Mouse (Mus musculus) erythroid progenitor cell, adult 5-6 weeks (primary cell): ENCODE data around the gene Slc25a26. TPM values are rescaled to one million over a fixed set of nuclear protein-coding genes. Genes with fewer than 3 reads are reported as not detected.

ENCODE experiments used
- ATAC-seq: replicated peaks from 2 replicates; pipeline ENCODE4 v1.8.0; 2016; ENCODE audit warnings: moderate number of reproducible peaks, mild to moderate bottlenecking, moderate TSS enrichment, inconsistent platforms; ENCODE audit not compliant: poor library complexity, low FRiP score, severe bottlenecking
- total RNA-seq, 2 experiments: library from RNA; stranded (forward) in 1 of 2; stranded (reverse) in 1 of 2; fragments of 150-400 nt in 1 of 2; fragments of 186-747, 209-891 nt in 1 of 2; gene quantifications; 2 replicates each; pipeline versions ENCODE4 v1.2.3 to v1.2.4; 2015 to 2017; ENCODE audit warnings: low replicate concordance in 2 of 2

The Slc25a26 gene
- total RNA-seq, 2 experiments from 2014 or later, result 1.7 TPM; not detected in 1

DNA sequence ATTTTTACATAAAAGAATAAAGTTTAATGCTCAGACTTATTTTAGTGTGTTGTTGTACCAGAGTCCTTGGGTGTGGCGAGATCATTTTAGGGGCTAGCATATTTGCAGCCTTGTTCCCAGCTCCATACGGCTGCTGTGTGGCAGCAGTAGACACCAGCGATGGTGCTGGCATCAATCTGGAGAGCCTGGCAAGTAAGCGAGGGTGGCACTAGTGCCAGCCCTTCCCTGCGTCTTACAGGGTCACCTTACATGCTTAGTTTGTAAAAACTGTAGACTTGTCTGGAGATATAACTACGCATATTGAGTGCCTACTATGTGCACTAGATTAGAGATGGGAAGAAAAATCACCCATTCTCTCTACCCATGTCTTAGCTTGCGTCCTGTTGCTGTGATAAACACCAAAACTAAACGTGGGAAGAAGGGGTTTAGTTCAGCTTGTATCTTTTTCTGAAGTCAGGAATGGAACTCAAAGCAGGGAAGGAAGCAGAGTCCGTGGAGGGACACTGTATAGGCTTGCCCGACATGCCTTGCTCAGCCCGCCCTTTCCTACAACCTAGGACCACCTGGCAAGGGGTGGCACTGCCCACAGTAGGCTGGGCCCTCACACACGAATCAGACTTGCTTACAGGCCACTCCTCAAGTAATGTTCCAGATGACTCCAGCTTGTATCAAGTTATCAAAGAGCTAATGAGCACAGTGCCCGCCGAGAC, 96.1 kb downstream of the Slc25a26 start:
- ATAC-seq, result no peak

DNA sequence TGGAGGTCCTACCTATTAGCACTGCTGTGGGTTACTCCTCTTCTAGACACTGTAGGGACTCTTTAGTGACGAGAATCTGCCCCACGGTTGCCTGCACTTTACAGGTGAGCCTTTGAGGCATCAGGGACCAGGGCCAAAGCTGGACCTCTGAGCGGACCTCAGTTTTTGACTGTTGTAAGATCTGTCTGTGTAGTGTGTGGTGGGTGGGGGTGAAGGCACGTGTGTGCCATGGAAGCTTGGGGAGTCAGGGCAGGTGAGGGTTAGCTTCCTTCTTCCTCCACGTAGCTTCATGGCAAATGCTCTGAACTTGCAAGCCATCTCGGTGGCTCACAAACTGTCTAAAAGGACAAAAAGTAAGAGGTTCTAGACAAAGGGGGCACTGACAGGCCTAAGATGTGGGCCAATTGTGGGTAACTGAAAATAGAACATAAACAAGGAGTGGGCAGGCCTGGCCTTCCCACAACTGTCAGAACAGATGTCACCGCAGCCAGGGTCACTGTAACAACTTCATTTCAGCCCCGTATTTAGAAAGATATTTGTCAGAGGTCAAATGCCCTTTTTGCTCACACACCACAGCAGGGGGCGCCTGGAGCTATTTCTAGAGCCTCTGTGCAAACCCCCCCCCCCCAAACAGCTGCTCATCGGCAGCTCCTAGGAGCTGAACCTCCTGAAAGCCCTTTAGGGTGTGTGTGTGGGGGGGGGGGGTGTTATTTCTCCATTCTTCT, 96.8 kb downstream of the Slc25a26 start:
- no peak for ATAC-seq

DNA sequence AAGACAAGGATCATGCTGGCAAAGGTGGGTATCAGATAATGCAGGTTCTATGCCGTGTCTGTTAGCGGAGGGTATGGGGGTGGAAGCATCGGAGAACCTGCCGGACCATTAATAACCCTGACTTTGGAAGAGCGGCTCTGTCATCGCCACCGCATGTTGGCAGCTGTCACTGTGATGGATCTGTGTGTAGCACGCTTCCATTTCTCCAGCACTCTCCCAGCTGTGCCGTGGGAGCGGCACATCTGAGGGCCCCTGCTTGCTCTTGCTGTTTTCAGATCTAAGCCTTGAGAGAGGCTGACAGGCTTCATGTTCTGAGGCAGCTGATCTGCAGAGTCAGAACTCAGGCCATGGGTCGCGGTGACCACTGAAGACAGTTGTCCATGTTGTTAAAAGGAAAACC, 98.3 kb downstream of the Slc25a26 start:
- ATAC-seq, result no peak

DNA sequence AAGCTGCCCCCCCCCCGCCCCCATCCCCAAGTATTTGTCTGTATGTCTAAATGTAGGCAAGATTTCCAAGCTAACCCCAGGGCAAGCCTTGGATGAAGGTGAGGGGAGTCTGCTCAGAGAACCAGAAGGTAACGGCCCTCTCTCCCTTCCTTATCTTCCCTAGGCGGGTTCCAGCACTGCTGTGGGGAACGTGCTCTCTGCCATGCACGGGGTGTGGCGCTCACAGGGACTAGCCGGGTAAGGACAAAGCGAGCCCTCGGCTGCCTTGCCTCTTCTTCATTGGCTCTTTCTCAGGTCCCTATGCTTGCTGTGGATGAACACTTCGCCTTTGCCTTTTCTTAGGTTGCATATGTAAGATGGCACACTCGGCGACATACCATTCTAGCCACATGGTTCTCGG, 98.9 kb downstream of the Slc25a26 start:
- no peak for ATAC-seq

DNA sequence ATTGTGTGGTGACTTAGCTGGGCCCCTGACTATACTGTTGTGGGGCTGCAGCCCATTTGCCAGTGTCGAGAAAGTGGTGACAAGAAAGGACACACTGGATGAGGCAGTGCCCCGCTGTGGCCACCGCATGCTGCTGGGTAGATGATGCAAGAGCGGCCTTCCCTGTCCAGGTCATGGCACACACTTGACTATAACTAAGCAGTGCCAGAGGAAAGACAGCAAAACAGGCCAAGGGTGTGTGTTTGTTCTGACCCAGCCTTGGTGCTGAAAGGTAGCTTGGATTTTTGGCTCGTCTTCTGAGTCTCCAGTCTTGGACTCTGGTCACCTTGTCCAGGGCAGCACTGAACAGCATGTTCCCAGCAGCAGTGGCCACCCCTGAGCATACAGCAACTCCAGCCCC, 101.0 kb downstream of the Slc25a26 start:
- no peak for ATAC-seq

DNA sequence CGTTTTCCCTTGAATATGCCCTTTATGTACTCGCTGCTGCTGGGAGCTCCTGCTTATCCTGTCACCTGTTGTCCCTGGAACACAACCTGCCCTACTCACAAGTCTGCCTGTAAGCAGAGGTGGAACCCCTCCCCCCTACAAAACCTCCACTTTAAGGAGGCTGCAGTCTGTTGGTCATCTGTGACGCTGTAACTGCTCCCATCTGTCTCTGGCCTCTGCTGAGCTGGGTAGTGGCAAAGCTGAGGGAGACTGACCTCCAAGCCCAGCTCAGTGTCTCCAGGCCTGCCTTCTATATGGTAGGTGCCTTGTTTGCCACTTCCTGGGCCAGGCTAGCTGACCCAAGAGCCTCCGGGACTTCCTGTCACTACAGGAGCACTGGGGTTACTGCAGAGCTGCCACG, 101.7 kb downstream of the Slc25a26 start:
- ATAC-seq, result no peak

DNA sequence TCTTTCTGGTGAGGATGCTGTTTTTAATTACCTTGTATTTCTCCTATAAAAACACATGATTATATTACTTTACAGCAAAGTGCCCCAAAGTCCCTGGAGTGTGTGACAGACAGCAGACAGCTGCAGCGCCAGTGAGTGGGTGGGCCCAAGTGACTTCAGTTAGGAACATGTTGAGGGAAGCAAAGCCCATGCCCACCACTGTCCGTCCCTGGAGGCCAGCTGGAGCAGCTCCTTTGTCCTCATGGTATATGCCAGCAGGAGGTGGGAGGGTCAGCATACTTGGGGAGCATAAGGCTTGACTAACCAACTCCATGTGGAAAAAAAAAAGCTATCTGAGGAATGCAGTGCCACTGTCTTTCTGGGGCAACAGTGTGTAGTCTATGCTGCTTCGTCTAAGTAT, 103.9 kb downstream of the Slc25a26 start:
- no peak for ATAC-seq

DNA sequence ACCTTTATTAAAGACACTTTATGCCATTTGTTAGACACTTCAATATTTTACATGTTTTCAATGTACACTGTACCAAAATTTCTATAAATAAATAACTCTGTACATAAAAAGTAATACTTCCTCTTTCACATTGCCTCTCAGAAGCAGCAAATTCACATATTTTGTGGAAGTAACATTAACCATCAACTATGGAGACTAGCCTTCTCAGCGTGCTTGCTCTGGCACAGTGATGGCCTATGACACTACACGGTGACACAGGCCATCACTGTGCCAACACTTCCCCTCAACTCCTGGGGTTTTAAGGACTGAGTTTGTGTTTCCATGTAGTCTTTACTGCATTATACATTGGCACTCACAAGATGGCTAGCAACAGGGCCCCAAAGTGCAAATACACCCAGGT, 104.4 kb downstream of the Slc25a26 start:
- no peak for ATAC-seq

DNA sequence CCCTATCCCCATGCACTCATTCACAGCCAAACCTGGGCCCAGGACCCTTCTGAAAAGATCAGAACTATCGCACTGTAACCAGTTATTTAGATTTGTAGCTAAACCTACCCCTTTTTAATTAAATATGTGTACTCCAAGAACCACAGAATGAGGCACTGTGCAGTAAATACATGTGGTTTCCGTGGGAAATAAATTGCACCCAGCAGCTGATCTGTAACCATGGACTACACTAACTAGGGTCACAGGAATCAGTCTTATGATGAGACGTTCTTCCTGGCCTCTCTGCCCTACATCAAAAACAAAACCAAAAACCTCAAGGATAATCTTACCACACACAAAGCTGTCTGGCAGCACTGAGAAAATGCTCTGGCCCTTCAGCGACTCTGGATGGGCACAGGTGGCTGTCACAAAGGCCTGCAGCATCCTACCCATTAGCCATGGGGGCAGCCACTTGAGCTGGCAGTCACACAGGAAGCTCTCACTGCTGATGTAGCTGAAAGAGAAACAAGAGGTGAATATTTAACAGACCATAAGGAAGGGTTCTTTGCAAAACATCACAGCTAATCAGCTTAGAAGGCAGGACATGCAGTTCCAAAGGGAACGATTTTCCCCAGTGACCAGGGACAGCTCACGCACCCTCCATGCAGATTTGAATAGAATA, 113.2 kb downstream of the Slc25a26 start:
- no peak for ATAC-seq

DNA sequence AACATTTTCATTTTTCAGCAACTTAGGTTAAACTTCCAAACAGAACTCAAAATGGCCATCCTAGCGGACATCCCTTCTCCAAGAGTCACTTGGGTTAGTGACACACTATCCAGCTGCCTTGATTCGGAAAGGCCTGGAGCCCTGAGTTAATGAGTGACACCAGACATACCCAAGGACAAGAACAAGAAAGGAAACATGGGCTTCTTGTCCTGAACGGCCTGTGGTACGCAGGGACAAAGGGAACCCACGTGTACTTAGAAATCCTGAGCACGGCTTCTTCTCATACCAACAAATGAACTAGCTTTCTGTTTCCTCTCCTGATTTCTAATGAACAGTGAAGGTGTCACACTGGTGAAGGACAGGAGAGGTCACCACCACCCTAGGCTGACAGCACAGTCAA, 114.2 kb downstream of the Slc25a26 start:
- no peak for ATAC-seq

DNA sequence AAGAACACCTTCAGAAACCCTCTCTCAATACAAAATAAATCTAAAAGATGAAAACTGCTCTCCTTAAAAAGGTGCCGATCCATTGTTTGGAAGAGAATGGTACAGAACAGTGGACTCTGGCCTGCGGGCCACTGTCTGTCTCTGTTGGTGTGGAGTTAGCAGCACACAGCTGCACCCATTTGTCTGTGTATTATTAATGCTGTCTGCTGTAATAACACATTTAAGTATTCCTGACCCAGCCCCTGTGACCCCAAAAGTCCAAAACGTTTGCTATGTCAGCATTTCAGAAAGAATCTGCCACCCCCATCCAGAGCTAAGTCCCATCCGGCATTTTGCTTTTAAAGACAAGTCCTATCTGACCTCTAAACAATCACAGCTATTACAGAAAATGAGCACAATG, 115.8 kb downstream of the Slc25a26 start:
- ATAC-seq, result no peak

DNA sequence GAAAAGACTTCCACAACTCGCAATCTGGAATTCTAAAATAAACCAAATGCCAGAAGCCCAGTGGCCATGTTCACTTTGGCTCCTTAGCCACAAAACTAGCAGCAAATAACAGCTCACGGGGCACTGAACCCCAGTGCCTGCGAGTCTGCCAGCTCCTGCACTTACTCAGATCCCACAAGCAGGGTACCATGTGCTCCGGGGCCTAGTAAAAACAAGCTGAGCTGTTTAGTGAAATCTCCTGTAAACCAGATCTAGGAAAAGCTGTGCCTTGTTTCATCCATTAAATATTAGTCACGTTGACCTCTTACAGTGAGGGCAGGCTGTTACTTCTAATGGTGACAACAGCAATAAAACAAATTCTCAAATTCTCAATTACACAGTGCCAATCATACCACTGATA, 118.5 kb downstream of the Slc25a26 start:
- ATAC-seq, result no peak

DNA sequence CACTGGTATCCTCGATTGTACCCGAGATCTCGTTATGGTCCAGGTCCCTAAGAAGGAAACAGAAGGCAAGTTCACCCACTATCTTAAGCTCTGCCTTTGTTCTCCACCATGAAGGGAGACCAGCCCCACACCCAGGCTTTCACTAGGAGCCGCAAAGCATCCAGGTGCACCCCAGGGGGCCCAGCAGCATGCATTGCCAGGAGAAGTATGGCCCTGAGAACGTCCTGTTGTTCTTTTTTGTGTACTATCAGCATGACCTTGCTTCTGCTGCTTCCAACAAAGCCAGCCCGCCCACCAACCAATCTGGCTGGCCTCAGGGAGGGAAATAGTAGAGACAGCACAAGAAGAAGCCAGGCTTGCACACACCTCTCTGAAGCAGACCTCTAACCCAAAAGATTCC, 120.2 kb downstream of the Slc25a26 start:
- no peak for ATAC-seq

DNA sequence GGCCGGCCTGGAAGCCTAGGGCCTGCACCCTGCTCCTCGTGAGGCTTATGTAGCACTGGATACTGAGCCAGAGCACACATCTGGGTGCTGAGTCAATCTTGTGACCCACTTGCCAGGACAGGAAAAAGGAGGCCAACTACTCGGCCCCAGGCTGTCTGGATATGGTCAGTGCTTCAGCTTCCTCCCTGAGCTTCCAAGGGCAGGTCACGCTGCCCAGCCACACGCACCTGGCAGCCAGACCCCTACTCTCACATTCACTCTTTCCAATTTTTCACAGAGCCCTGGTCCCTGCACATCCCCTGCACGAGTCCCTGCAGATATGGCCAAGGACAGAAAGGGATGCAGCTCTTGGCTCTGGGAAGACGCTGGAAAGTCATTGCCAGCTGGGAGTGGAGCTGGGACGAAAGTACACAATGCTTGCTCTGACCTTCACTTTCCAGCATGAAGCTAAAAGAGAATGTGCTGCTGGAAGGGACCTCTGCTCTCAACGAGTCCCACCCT, 120.7 kb downstream of the Slc25a26 start:
- ATAC-seq, result no peak

DNA sequence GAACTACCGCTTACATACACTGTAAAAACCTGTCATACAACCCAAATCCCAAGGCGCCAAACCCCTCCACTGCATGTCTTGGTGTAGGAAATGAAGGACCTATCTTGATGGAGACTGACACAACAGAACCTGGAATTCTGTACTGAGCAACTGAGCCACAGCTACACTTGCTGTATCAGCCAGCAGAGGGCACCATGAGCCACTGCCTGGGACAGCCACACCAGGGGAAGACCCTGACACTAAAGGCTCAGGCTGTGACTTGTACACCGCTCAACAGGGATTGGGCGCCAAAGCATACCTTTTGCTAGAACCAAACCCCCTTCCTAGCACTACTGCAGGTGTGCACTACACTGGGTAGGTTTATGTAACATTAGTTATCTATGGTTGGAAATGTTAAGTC, 122.9 kb downstream of the Slc25a26 start:
- ATAC-seq, result peak; percentile 56; the same call in 1 of the 2 replicates

DNA sequence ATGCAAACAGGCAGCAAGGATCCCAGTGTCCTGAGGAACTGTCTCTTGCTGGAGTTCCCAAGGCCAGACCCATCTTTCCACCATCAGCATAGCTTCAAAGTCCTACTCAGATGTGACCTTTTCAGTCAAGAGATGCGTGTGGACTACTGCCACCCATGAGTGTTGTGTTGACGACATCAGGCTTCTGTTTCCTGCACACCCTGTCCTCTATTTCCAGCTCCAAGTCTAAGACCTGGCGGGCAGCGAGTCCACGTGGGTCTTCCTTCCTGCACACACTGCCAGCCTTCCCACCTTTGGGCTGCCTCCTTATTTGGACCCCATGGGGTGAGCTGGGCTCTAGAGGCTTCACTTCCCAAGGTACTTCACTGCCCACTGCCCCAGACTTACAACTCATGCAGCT, 124.4 kb downstream of the Slc25a26 start:
- no peak for ATAC-seq

DNA sequence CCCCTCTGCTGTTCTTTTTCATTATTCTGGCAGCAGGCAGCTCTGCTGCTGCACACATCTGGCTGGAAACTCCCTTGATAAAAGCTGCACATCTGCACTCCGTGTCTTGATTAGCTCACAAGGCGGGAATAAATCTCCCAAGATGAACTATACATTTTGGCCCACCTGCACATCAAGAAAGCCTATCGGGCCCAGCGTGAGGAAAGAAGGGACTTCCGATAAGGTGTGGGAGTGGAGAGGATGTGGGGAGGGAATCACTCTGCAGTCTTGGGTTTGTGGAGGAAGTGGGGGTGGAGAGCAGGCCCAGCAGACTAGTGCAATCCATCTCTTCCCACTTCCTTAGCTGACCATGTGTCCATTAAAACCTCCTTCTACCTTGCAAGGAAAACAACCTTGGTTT, 125.8 kb downstream of the Slc25a26 start:
- ATAC-seq, result no peak

DNA sequence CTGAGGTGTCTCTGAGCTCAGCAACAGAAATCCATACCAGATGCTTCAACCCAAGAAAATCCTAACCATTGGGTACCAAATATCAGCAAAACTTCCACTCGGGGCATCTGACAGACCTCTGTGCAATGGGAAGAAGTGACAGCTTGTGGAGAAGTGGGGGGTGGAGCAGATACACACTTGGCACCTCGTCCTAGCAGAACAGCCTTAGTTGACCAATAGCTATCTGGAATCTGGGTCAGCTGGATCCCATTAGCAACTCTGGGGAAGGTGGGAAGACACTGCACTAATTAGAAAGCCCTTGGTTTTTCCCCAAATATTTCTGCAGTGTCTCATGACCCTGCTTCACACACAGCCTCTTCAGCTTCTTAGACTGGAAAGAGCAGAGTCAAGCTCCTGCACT, 126.7 kb downstream of the Slc25a26 start:
- no peak for ATAC-seq

DNA sequence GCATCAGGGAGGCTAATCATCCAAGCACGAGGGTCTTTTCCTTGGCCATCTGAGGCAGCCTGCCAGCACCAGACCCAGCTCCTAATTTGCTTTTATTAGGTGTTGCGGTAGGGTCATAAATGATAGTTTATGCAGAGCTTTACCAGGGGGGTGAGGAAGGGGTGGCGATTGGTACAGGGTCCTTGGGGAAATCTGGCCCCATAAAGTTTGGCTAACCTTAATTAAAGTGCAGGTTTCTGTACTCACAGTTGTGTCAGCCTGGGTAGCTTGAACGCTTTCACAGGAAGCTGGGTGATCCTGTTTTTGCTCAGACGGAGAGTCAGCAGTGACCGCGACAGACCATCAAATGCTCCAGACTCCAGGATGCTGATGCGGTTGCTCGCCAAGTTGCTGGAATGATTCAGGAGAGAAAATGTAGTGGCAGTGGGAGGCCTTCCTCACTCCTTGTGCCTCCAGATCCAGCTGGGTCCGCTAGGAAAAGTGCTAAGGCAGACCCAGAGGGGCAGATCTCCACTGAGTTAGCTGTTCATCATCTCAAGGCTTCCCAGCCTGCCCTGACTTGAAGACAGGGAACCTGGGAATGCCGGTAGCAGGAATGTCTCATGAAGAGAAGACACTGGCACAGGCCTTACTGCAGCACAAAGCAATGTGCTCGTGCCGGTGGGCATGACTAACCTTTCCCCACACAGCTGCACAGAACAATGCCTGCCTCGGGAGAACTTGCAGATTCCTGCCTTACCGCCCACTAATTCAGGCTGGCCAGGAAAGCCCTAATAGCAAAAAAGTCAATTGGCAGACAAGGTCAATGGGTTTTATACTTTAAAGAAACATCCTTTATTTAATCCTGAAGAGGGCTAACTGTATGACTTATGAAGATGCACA, 127.8 kb downstream of the Slc25a26 start:
- no peak for ATAC-seq

DNA sequence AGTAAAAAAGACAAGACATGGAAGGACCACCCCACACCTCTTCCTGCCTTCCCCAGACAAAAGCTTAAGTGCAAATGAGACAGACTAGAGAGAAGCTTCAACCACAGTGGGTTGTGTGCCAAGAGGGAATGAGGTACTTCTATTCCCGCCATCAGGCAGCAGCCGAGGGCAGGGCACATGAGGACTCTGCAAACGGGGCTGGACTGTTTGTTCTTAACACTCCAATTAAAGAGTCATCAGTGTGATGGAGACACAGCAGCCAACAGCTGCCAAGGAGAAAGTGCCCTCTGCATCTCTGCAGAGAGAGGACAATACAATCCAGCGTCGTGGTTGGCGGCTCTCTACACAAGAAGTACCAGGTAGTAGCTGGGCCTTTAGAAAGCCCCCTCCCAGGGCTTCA, 128.7 kb downstream of the Slc25a26 start:
- no peak for ATAC-seq
